Mouse (Mus musculus) heart, postnatal 36 days (tissue): ENCODE data around the gene Kcnk13. TPM values are rescaled to one million over a fixed set of nuclear protein-coding genes. Genes with fewer than 3 reads are reported as not detected.
"Not testable (repeated sequence)": the region's sequence is repeated elsewhere in the genome, so short reads cannot be mapped to it uniquely, and the experiment has no call there.

ENCODE experiments used
- DNase-seq, 2 experiments: peaks; one replicate each; pipeline ENCODE4 v3.0.0; 2021 to 2022
- intact Hi-C: fragments of 180-260 bp; cut with DNase I; formaldehyde crosslinking; loops from one replicate; pipeline ENCODE4 v1.15.1; 2025
- total RNA-seq, 2 experiments: library from RNA; stranded (reverse); gene quantifications; 2 replicates each; pipeline ENCODE4 v1.2.3; 2021

Gene Kcnk13
- total RNA-seq, 2 experiments from 2014 or later = 0.36 to 0.38 TPM

DNA sequence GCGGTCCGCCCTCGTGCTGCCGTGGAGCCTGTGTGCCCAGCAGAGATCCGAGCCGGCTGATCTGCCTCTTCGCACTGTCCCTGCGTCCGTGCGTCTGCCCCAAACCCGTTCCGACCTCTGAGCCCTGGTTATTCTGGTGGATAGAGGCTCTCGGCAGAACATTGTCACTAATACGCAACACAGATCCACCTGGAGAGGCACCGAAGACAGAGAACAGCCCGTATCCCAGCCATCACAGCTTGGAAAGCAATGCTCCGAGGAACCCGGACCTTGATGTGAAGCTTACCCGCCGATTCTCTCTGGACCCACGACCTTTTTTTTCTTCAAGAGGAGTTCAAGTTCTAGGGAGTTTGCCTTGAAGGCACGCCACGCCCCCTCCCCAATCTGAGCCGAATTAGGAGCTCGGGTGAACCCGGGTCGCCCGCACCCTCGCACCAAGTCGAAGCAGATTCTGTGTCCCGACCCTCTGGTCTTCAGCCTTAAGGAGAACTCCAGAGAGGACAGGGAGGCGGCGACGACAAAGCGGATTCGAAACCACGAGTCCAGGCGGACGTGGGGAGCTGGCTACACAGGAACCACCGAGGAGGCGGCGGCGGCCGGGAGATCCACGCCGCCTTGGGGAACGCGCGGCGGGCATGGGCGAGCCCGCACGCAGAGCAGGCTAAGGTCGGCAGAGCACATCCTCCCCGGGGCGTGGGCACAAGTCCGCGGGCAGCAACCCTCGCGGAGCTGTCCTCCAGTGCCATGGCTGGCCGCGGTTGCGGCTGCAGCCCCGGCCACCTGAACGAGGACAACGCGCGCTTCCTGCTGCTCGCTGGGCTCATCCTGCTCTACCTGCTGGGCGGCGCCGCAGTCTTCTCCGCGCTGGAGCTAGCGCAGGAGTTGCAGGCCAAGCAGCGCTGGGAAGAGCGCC lies 1.2 kb downstream of the Kcnk13 start:
- DNase-seq = peak; percentile 49 to 67
- intact Hi-C loops = loop anchor here (2.0 kb wide), 2 partner anchors 65 to 143 kb away; no protein-coding TSS in a partner anchor

DNA sequence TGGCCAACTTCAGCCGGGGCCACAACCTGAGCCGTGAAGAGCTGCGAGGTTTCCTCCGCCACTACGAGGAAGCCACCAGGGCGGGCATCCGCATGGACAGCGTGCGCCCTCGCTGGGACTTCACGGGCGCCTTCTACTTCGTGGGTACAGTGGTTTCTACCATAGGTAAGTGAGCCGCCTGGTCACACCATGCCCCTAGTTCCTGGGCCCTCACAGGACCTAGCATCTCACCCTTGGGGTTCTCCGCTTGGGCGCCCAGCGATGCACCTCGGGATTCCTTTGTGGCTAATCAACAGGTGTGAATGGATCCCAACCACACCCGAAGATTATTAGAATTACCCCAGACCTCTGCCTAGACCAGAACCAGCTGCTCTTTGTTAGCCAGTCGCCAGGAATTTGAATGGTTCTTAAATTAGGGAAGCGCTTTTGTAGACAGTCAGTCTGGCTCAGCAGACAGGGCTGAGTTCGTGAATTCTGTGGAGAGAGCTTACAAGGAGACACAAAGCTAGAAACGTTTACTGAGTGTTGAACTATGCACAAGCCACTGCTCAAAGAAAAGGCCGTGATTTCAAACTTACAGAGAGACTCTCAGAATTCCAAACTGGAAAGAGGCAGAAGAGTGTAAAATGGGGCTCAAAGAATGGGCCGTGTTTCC lies 1.9 kb downstream of the Kcnk13 start:
- DNase-seq = peak; percentile 15 to 18

DNA sequence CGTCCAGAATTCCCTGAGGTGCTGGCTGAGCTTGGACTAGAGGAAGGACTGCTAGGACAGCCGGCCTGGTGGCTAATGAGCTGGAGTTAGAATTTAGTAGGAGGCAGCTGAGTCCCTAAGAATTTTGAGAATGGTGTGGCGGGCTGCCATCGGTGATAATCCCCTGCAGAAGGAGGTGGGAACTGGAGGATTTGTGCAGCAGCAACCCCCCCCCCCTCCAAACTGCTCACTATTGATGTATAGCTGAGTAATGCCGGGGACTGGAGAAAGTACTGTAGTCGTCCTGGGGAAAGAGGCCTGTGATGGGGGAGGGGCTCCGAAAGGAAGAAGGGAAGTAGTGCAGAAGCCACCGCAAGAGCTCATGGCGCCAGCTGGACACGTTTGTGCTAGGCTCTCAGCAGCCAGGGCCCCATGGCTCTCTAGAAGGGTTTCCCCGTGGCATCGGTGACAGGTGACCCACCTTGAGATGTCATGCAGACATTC lies 2.6 kb downstream of the Kcnk13 start:
- peak; percentile 16 to 33 for DNase-seq

More for the DNA sequence above, 1.9 kb downstream of the Kcnk13 start:
- intact Hi-C loops = no loop called here

DNA sequence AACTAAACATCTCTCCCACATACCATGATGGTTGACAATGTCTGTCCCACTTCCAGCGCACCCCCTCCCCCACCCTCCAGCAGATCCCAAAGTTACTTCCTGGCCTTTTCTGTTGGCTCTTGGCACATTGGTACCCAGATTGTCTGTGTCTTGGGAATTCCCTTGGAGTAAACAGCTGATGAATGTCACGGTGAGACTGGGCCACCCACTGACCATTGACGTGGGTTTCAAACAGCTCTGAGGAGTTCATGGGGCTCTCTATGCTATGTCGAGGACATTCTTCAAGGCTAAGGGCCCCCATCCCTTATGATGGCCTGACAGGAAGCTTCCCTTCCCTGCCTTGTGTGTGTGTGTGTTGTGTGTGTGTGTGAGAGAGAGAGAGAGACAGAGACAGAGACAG lies 5.6 kb downstream of the Kcnk13 start:
- no peak for DNase-seq
- intact Hi-C loops = no loop called here

More for the DNA sequence above, 2.6 kb downstream of the Kcnk13 start:
- intact Hi-C loops = no loop called here

DNA sequence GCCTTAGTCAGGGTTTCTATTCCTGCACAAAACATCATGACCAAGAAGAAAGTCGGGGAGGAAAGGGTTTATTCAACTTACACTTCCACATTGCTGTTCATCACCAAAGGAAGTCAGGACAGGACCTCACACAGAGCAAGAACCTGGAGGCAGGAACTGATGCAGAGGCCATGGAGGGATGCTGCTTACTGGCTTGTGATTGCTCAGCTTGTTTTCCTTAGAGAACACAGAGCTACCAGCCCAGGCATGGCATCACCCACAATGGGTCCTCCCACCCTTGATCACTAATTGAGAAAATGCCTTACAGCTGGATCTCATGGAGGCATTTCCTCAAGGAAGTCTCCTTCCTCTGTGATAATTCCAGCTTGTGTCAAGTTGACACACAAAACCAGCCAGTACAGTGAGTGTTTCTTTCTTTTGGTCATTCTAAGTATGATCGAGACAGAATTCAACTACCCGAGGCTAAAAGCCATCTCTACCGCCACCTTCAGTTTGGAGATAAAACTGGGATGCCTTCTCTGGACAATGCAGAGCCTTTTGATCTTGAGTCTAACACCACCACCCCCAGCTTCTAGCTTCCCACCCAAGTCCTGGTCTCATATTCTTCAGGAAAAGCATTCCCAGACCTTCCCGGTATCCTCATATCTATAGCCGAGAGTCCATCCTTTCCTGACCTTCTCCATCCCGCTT lies 7.1 kb downstream of the Kcnk13 start:
- intact Hi-C loops, DNase-seq: not testable (repeated sequence)

DNA sequence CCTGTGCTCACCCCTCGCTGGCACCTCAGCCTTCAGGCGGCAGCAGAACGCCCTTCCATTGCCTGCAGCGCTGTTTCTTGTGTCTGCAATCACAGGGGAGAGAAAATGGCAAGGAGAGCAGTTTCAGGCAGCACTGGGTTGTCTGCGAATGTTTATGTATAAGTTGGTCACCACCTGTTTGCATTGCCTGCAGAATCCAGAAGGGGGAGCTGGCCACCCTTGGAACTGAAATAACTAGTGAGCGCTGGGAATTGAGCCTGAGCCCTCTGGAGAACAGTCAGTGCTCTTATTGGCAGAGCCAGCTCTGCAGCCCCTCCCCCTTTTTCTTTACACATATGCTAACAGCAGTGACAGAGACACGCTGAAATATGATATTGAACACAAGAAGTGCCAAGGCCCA lies 8.5 kb downstream of the Kcnk13 start:
- intact Hi-C loops = loop anchor here (2.0 kb wide), 1 partner anchor 132 kb away; no protein-coding TSS in a partner anchor

DNA sequence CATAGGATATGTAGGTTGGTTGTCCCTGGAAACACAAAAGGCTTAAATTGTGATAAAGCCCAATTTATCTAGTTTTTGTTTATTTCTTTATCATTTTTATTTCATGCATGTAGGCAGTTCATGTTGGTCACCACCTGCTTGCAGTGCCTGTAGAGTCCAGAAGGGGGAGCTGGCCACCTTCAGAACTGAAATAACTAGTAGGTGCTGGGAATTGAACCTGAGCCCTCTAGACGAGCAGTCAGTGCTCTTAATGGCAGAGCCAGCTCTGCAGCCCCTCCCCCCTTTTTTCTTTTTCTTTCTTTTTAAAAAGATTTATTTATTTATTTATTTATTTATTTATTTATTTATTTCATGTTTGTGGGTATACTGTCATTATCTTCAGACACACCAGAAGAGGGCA lies 9.4 kb downstream of the Kcnk13 start:
- DNase-seq = no peak
- intact Hi-C loops = loop anchor here (2.0 kb wide), 1 partner anchor 131 kb away; no protein-coding TSS in a partner anchor

More for the DNA sequence above, 8.5 kb downstream of the Kcnk13 start:
- DNase-seq = no peak

DNA sequence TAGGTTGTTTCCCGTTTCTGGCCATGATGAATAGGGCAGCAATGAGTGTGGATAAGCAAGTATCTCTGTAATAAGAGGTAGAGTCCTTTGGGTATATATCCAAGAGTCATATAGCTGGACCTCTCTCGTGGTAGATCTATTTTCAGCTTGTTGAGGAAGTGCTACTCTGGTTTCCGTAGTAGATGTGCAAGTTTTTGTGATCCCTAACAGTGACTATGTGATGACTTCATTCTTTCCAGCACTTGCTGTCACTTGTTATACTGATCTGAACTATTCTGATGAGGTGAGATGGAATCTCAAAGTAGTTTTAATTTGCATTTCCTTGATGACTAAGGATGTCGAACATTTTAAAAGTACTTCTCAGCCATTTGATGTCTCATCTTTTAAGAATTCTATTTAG lies 15.2 kb downstream of the Kcnk13 start:
- no peak for DNase-seq
- intact Hi-C loops = no loop called here

DNA sequence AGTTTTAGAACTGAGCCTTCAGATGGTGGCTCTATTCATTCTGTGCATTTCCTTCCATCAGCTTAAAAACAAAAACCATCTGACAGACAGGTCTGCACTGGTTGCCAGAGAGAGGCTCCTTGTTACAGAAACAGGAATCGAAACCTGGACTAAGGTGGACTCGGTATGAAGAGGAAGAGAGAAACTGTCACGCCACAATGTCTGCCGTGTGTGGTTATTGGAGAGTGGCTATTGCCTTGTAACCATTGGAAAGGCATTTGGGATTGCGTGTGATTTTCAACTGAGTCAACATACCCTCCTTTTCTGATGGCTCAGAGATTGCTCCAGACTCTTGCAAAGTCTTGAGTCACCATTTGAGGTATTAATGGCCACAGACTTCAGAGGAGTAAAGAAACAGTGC lies 22.5 kb downstream of the Kcnk13 start:
- DNase-seq = no peak
- intact Hi-C loops = no loop called here

DNA sequence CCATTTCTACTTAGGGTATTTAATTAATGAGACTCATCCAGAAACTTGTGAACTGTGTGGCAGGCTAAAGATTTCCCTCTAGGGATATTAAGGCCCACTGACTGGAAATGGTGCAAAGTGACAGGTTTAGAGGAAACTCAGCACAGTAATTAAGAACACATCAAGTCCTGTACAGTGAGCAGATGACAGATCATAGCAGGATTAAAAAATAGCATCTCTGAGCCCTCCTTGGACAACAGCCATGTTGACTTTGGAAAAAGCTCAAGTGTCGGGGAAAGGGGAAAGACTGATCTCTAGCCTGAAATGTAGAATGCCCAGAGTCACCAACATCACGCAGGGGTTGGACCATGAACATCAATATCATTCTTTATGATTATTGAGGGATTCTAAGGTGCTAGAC lies 23.8 kb downstream of the Kcnk13 start:
- intact Hi-C loops = no loop called here
- no peak for DNase-seq

DNA sequence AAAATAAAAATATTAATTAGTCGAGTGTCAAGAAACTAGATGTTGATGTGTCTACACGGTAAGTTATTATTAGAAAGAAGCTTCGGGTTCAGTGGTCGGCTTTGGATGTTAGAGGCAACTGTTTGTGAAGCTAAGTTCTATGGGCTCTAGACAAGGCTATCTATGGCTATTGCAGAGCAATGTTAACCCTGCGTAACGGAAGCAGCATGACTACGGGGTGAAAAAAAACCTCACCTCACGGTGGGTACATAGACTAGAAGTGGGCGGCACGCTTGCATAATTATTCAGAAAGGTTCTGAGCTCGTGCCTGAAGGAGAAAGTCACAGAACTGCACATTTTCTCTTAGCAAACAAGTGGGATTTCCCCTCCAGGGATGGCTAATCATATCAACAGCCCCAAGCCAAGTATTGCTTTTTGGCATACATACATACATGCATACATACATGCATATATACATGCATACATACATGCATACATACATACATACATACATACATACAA lies 28.1 kb downstream of the Kcnk13 start:
- no peak for DNase-seq
- intact Hi-C loops = no loop called here

DNA sequence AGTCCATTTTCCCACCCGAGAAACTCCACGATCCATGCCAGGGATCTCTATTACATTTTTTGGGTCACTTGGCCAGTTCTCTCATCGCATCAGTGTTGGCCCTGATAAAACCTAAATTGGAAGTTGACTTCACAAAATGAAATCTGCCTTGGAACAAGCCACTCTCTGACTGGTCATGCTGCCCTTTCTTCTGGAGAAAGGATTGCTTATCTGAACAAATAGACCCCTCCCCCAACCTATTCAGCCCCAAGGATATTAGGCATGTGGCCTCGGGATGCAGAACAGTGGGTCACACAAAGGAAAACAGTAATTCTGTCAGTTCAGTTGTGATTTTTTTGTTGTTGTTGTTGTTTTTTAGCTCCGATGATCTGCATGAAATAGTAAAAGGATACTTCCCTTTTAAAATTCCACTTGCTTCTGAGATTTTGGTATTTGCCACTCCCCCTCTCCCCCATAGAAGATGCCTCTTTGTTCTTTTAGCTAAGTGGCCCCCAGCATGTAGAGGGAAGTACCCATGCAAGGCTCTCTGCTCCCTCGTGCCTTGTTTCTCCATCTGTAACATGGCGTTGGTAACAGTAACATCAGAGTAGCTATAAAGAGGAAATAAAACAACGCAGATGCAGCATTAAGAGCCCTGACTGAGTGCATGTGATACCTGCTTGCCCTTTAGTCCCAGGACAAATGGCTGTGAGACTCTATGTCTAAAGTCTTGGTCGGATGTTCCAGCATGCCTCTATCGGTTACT lies 29.0 kb downstream of the Kcnk13 start:
- no peak for DNase-seq
- intact Hi-C loops = no loop called here

DNA sequence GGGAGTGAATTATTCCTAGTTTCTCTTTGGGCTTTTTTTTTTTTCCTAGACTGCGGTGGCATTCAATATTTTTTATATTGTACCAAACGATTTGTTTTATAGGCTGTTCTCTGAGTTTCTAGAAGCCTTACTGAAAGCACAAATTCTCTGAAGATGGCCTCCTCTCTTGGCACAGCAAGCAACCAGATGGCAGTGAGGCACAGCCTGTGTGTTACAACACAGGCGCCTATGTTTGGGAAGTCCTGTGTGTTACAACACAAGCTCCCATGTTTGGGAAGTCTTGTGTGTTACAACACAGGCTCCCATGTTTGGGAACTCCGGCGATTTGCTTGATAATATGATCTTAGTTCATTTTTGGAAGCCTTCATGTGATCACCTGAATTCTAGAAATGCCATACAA lies 31.7 kb downstream of the Kcnk13 start:
- DNase-seq = no peak
- intact Hi-C loops = no loop called here

DNA sequence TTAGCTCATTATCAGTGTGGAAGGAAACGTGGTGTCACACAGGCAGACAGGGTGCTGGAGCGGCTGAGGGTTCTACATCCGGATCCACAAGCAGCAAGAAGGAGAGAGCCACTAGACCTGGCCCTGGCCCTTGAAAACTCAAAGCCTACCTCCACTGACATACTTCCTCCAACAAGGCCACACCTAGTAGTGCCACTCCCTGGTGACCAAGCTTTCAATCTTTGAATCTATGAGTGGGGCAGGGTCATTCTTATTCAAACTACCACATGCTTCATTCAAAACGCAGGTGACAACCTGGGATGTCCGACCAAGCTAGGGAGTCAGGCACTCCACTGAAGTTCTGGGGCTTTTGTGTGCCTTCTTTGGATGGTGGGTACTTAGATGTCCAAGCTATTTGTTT lies 35.4 kb downstream of the Kcnk13 start:
- no peak for DNase-seq
- intact Hi-C loops = no loop called here

DNA sequence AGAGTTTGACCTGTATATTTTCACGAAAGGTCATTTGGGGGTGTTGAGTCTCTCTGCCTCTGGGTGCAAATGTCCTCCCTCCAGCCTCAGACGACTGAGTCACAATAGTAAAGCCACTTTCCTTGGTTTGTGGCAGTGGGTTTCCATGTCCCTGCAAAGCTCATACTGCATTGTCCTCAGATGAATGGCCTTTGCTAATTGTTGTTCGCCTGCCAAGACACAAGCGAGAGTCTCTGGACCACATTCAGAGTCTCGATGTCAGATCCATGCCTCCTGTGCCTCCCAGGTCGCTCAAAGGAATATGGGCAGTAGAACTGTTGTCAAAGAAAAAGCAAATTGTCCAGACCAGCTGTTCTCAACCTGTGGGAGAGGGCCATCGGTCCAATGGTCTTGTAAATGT lies 36.1 kb downstream of the Kcnk13 start:
- DNase-seq = no peak
- intact Hi-C loops = no loop called here

DNA sequence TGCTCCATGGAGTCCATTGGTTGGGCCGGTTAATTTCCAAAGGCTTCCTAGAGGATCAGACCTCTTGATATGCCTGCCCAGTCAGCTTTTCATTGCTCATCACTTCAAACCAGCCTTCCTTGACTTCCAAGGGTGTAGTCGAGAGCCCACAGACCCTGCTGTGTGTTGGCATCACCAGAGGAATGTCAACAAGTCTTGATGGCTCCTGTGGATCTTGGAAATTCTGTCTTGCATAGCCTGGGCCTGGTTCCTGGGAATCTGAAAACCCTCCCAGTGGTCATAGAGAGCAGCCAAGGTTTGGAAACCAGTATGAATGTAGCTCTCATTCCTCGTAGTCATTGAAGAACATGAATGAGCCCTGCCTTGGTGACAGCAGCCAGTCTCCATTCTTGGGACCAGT lies 36.9 kb downstream of the Kcnk13 start:
- intact Hi-C loops = no loop called here
- no peak for DNase-seq

DNA sequence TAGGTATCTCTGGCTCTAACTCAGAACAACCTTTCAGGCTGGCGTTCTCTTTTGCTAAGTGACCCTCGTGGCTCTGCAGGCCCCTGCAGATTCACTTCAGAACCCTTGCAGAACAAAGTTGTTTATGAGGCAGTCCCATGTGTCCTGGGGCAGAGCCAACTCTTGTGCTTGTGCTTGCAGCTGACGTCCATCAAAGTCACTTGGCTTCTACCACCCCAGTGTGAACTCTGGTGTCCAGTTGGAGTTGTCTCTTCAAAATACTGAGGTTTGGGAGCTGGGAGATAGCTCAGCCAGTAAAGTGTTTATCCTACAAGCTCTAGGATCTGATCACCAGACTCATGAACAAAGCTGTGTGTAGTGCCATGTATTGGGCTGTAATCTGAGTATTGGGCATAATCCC lies 37.6 kb downstream of the Kcnk13 start:
- intact Hi-C loops = no loop called here
- peak in 1 of 2 experiments; percentile 18 for DNase-seq

DNA sequence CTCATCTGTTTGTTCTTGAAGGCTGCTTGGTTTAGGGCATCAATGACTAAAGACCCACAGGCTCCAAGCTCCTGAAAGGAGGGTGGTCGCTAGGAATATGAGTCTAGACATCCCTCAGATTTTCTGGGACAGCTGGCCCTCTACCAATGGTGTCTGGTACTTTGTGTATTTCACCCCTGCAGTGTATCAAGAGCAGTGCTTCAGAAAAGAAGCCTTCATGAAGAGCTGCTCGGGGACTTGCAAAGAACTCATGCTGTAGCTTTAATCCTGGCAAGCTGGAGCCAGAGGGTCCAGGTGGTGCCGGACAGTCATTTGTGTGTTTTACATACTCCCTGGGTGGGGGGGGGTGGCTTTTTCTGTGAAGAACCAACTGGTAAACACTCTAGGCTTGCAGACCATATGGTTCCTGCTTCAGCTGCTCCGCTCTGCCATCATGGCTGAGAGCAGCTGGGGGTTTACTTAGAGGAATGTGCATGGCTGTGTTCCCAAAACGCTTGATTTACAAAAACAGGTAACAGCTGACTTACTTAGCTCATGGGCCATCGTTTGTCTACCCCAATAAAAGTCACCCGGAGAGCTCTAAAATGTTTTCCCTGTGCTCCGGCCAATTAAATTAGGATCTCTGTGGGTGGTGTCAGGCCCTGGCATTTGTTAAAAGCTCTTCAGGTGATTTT lies 38.8 kb downstream of the Kcnk13 start:
- intact Hi-C loops = no loop called here
- DNase-seq = no peak

DNA sequence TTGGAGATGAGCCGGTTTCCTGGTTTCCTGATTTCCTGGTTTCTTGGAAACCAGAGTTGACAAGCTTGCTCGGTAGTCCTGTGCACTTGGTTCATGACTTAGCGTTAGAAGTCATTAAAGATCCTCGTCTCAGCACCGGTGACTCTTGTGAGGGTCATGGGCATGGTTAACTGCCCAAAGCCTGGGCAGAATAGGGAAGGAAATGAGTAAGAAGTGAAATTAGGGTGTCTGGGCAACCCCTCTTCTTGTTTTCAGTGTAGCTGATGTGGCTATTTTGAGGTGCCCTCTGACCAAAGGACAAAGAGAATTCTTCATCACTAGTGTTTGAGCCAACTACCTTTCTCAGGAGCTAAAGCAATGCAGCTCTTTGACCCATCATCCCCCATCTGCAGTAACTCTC lies 41.0 kb downstream of the Kcnk13 start:
- no peak for DNase-seq
- intact Hi-C loops = no loop called here

DNA sequence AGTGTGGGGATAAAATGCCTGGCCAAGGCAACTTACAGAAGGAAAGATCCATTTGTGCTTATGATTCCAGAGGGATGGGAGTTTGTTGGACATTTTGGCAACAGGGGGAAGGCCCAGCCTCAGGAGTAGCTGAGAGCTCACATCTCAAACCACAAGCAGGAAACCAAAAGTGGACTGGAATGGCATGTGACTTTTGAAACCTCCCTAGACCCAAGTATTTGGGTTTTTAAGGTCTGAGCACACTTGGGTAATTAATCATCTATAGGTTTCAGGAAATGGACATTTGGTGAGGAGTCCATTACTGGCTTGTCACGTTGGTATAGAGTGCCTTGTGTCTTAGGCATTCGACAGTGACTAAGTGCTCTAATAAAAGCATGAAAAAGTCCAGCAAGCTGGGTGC lies 42.4 kb downstream of the Kcnk13 start:
- intact Hi-C loops = no loop called here
- no peak for DNase-seq
